Mouse (Mus musculus): ENCODE results near the gene Phf21b. TPM values are rescaled to one million over a fixed set of nuclear protein-coding genes. Genes with fewer than 3 reads are reported as not detected.
"Not testable (repeated sequence)": the region's sequence is repeated elsewhere in the genome, so short reads cannot be mapped to it uniquely, and the experiment has no call there.

The Phf21b gene
- polyA plus RNA-seq (2015; fragmentation: Nextera tagmentation; extraction: Ambion mirVana): 0.58 and 0.65 TPM in 2 replicates

DNA sequence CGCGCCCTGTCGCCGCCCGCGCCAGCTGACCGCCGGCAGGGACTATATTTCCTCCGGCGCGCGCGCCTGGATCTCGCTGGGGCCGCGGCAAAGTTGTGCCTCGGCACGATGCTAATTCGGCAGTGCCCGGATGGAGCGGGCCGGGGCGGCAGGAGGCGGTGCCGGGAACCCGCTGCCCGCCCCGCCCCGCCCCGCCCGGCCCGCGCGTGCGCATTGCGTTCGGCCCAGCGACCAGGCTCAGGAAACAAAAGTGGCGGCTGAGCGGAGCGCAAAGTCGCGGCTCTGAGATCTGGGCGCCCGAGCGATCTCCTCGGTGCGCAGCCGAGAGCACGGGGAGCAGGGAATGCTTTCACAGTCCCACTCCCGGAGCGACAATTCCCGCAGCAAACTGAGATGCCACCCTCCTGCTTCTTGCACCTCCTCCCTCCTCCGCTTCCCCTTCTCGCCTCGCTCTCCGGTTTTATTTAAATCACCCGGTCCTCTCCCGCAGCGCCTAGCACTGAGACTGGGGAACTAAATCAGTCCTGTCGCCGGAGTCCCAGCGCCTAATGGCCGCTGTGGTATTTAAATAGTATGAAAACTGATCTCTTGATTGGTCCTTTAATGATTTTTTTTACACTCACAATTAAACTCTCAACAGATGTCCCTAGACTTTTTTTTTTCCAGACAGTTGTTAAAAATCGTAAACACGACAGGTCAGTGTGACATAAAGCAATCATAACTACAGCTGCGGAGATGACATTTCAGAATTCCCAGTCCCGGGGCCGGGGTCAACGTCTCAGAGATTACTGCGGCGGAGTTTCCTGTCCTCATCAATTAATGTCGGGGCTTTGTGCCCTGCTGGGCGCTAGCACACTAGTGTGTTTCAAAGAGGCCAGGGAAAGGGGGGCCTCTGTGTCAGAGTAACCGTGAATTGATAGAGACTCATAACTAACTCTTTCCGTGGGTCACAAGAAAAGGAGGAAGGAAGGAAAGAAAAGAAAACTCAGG is at the start of gene Phf21b:
TSS of gene Phf21b (minus strand) at position 44 of the 990 bp plus-strand sequence.
- H3K9ac ChIP-seq: peak within 1 kb of the TSS; percentile 65
- H3K4me3 ChIP-seq (replicated peaks): peak within 1 kb of the TSS; percentile 71
- peaks cover 8% of the 10 kb centered on the region for H3K27me3 ChIP-seq (replicated peaks)
- peak within 1 kb of the TSS; percentile 99 for H3K4me2 ChIP-seq
- ATAC-seq (ENCODE audit: insufficient read depth, low FRiP score, low read depth): peak; percentile 80
- WGBS: under 1% methylated on average over 73 of the region's 76 CpGs
- peaks cover 24% of the 10 kb centered on the region for H3K4me1 ChIP-seq
- H3K27ac ChIP-seq: peak within 1 kb of the TSS; percentile 87
- no peaks in the 10 kb centered on the region for H3K36me3 ChIP-seq
- no peaks in the 10 kb centered on the region for H3K9me3 ChIP-seq

DNA sequence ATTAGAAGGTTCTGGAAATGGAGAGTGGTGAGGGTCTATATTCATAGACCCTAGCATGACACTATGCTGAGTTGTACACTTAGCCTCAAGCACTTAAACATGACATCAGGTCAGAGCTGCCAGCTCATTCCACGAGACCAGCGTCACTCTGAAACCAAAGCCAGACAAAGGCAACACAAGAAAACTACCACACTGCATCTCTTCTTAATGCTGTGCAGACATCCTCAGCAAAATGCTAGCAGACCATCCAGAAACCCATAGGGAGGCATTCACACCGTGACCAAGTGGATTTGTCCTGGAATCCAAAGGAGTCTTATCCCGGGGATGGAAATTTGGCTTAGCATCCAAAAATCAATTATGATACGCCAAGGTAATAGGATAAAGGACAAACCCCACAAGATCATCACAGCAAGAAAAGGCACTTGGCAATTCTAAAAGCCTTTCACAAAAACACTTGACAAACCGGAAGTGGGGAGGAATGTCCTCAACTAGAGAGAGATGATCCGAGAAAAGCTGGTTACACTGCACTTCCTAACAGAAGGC is 48.1 kb upstream of the Phf21b start:
- WGBS: 73% methylated on average over 7 of the region's 7 CpGs
- ATAC-seq (ENCODE audit: insufficient read depth, low FRiP score, low read depth): no peak
- Histone ChIP-seq H3K27me3 (replicated peaks) (no peaks in the 10 kb centered on the region), H3K4me1 (no peaks in the 10 kb centered on the region), H3K27ac (no peak overlapping the region), H3K4me2 (no peak overlapping the region), H3K4me3 (replicated peaks) (no peak overlapping the region), H3K36me3 (no peaks in the 10 kb centered on the region), H3K9me3 (no peaks in the 10 kb centered on the region), H3K9ac (no peak overlapping the region)

DNA sequence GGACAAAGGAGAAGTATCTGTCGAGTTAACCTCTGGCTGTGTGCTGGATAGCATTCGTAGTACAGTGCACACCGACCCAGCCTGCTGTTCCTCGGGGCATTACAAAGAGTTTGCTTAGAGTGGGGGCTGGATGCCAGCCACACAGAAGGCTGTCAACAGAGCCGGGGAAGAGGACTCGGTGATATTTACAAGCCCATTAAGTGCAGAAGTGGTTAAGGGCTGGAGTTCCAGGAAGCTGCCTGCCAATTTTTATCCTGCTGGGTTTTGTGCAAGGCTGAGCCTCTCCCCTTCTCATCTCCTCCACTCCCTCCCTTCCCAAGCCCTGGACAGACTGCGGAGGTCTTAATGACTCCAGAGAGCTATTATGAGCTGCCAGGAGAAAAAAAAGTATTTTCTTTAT is 42.2 kb upstream of the Phf21b start:
- no peaks in the 10 kb centered on the region for H3K36me3 ChIP-seq
- H3K27ac ChIP-seq: no peak overlapping the region
- H3K9me3 ChIP-seq: no peaks in the 10 kb centered on the region
- no peaks in the 10 kb centered on the region for H3K27me3 ChIP-seq (replicated peaks)
- H3K4me2 ChIP-seq: no peak overlapping the region
- no peak for ATAC-seq (ENCODE audit: insufficient read depth, low FRiP score, low read depth)
- H3K4me3 ChIP-seq (replicated peaks): no peak overlapping the region
- no peak overlapping the region for H3K9ac ChIP-seq
- H3K4me1 ChIP-seq: no peaks in the 10 kb centered on the region
- WGBS: 24% methylated on average over 7 of the region's 7 CpGs

- Histone ChIP-seq H3K9ac (no peak overlapping the region), H3K4me1 (no peaks in the 10 kb centered on the region), H3K27me3 (replicated peaks) (no peaks in the 10 kb centered on the region), H3K9me3 (no peaks in the 10 kb centered on the region), H3K36me3 (no peaks in the 10 kb centered on the region), H3K4me3 (replicated peaks) (no peak overlapping the region), H3K27ac (no peak overlapping the region), H3K4me2 (no peak overlapping the region)
- WGBS: 67% methylated on average over 1 of the region's 1 CpGs
- no peak for ATAC-seq (ENCODE audit: insufficient read depth, low FRiP score, low read depth)
Observed at GRCm38 (mm10) chr15:84896664-84897063, 40.8 kb upstream of the Phf21b start.

- H3K36me3 ChIP-seq; H3K4me1 ChIP-seq; H3K27ac ChIP-seq; H3K9me3 ChIP-seq; H3K4me2 ChIP-seq; H3K9ac ChIP-seq; H3K27me3 ChIP-seq (replicated peaks); ATAC-seq (ENCODE audit: insufficient read depth, low FRiP score, low read depth); H3K4me3 ChIP-seq (replicated peaks): not testable (repeated sequence)
- WGBS: 69% methylated on average over 10 of the region's 10 CpGs
Observed at GRCm38 (mm10) chr15:84896216-84896615, 40.4 kb upstream of the Phf21b start.

GRCm38 (mm10) chr15:84891658-84892057 is 35.8 kb upstream of the Phf21b start:
- ATAC-seq (ENCODE audit: insufficient read depth, low FRiP score, low read depth): no peak
- no peaks in the 10 kb centered on the region for H3K36me3 ChIP-seq
- H3K27ac ChIP-seq: no peak overlapping the region
- 4% methylated on average over 3 of the region's 3 CpGs for WGBS
- H3K9me3 ChIP-seq: no peaks in the 10 kb centered on the region
- H3K9ac ChIP-seq: no peak overlapping the region
- no peaks in the 10 kb centered on the region for H3K4me1 ChIP-seq
- no peaks in the 10 kb centered on the region for H3K27me3 ChIP-seq (replicated peaks)
- H3K4me2 ChIP-seq: no peak overlapping the region
- no peak overlapping the region for H3K4me3 ChIP-seq (replicated peaks)

DNA sequence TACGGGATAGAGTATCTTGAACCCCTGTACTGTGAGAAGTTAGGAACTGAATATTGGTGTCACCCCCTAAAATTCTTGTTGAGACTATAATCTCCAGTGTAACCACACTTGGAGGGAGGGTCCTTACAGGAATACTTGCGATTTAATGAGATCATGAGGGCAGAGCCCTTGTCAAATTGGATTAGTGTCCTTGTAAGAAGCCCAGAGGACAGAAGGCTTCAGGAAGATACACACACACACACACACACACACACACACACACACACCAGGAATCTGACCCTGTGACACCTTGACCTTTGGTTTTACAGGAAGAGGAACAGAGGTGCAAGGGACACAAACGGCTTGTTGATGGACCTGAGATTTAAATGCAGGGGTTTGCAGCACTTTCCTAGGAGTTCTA is 35.4 kb upstream of the Phf21b start:
- Histone ChIP-seq H3K4me1 (no peaks in the 10 kb centered on the region), H3K36me3 (no peaks in the 10 kb centered on the region), H3K27me3 (replicated peaks) (no peaks in the 10 kb centered on the region), H3K4me2 (no peak overlapping the region), H3K9ac (no peak overlapping the region), H3K27ac (no peak overlapping the region), H3K9me3 (no peaks in the 10 kb centered on the region), H3K4me3 (replicated peaks) (no peak overlapping the region)
- ATAC-seq (ENCODE audit: insufficient read depth, low FRiP score, low read depth): no peak
- 33% methylated on average over 3 of the region's 3 CpGs for WGBS

DNA sequence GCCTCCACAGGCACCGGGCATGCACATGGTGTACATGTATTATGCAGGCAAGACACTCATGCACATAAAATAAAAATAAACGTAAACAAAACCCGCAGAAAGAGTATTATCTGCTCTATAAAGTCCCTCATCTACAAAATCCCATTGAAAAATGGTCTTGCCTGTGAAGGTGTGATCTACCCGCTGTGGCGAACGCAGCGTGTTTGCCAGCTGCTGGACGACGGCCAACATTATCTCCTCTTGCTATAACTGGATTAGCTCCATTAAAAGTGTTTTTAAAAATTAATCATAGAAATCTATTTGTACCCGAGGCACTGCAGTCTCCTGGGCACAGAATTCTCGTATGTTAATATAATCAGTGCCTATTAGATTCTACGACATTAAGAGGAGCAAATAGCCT is 32.2 kb upstream of the Phf21b start:
- no peak overlapping the region for H3K9ac ChIP-seq
- H3K4me3 ChIP-seq (replicated peaks): no peak overlapping the region
- no peak overlapping the region for H3K27ac ChIP-seq
- no peak overlapping the region for H3K4me2 ChIP-seq
- no peak for ATAC-seq (ENCODE audit: insufficient read depth, low FRiP score, low read depth)
- no peaks in the 10 kb centered on the region for H3K27me3 ChIP-seq (replicated peaks)
- no peaks in the 10 kb centered on the region for H3K9me3 ChIP-seq
- WGBS: 63% methylated on average over 12 of the region's 12 CpGs
- no peaks in the 10 kb centered on the region for H3K36me3 ChIP-seq
- H3K4me1 ChIP-seq: no peaks in the 10 kb centered on the region

DNA sequence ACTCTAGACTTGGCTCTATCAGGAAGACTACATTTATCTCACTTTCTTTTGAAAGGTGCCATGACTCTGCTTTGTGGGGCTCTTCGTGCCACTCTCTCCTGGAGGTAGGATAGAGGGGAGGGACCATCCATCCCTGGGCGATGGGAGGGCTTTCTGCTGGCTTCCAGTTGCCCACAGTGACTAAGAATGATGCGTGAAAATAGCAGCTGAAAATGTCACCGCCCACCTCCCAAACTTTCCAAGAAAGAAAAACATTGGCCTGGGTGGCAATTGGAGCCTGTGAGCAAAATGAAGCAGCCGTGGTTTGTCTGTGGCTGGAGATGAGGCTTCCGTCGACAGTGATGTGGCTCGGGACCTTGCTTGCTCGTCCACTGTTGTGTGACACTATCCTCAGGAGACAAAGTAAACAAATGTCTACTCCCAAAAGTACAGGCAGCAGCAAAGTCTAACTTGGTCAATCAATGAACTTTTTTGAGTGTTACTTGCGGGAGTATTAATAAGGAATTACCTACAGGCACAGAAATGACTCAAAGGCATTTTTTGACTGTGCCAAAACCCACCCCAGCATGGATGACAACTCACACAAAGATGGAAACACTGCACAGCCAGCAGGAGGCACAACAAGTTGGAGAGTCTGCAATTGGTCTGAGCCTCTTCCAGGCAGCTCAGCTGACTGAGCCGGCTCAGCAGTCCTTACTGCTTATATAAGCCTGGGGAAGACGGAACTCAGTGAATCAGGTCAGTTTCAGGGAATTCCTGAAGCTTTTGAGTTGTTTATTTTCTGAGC is 21.4 kb upstream of the Phf21b start:
- Histone ChIP-seq H3K27ac (no peak overlapping the region), H3K9ac (no peak overlapping the region), H3K27me3 (replicated peaks) (no peaks in the 10 kb centered on the region), H3K36me3 (no peaks in the 10 kb centered on the region), H3K4me2 (no peak overlapping the region), H3K9me3 (no peaks in the 10 kb centered on the region), H3K4me3 (replicated peaks) (no peak overlapping the region), H3K4me1 (no peaks in the 10 kb centered on the region)
- no peak for ATAC-seq (ENCODE audit: insufficient read depth, low FRiP score, low read depth)
- 79% methylated on average over 12 of the region's 12 CpGs for WGBS

DNA sequence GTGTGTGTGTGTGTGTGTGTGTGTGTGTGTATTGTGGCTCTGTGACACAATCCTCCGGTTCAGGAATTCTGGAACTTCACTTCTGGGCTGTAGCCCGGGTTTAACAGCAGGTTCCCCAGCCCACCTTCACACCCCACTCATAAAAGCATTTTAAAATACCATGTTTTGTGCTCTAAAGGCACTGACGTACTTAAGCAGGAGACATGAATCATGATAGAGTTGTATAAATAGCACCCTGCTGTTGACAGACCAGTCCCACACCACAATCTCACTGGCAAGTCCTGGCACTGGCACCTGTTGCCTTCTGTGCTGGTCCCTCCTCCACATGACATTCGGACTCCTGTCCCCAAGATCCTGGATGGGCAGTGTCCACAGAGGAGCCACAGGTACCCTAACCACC is 18.0 kb upstream of the Phf21b start:
- ATAC-seq (ENCODE audit: insufficient read depth, low FRiP score, low read depth): no peak
- Histone ChIP-seq H3K27ac (no peak overlapping the region), H3K4me2 (no peak overlapping the region), H3K4me3 (replicated peaks) (no peak overlapping the region), H3K36me3 (no peaks in the 10 kb centered on the region), H3K27me3 (replicated peaks) (no peaks in the 10 kb centered on the region), H3K9ac (no peak overlapping the region), H3K4me1 (no peaks in the 10 kb centered on the region), H3K9me3 (no peaks in the 10 kb centered on the region)
- 71% methylated on average over 4 of the region's 4 CpGs for WGBS

GRCm38 (mm10) chr15:84873079-84873478 is 17.2 kb upstream of the Phf21b start:
- no peak overlapping the region for H3K9ac ChIP-seq
- no peaks in the 10 kb centered on the region for H3K4me1 ChIP-seq
- no peaks in the 10 kb centered on the region for H3K27me3 ChIP-seq (replicated peaks)
- no peak overlapping the region for H3K4me2 ChIP-seq
- H3K36me3 ChIP-seq: no peaks in the 10 kb centered on the region
- no peaks in the 10 kb centered on the region for H3K9me3 ChIP-seq
- WGBS: 82% methylated on average over 11 of the region's 11 CpGs
- ATAC-seq (ENCODE audit: insufficient read depth, low FRiP score, low read depth): no peak
- no peak overlapping the region for H3K27ac ChIP-seq
- no peak overlapping the region for H3K4me3 ChIP-seq (replicated peaks)

- ATAC-seq (ENCODE audit: insufficient read depth, low FRiP score, low read depth): no peak
- no peaks in the 10 kb centered on the region for H3K36me3 ChIP-seq
- no peak overlapping the region for H3K9ac ChIP-seq
- no peak overlapping the region for H3K27ac ChIP-seq
- no peak overlapping the region for H3K4me3 ChIP-seq (replicated peaks)
- H3K4me1 ChIP-seq: no peaks in the 10 kb centered on the region
- H3K27me3 ChIP-seq (replicated peaks): no peaks in the 10 kb centered on the region
- WGBS: 84% methylated on average over 3 of the region's 3 CpGs
- H3K4me2 ChIP-seq: no peak overlapping the region
- H3K9me3 ChIP-seq: no peaks in the 10 kb centered on the region
Observed at GRCm38 (mm10) chr15:84871802-84872201, 16.0 kb upstream of the Phf21b start.

Measured in stomach, embryonic 15.5 days (tissue).